Mouse (Mus musculus) kidney, embryonic 16.5 days (tissue): Measurements from ENCODE around the gene Hpdl. TPM values are rescaled to one million over a fixed set of nuclear protein-coding genes. Genes with fewer than 3 reads are reported as not detected.

Source experiments
- ATAC-seq: fragments of 200-750 bp; cut with Nextera tagmentation; 2 replicates; pipeline ENCODE4 v1.8.0; 2017; ENCODE audit warnings: moderate TSS enrichment; ENCODE audit not compliant: low FRiP score, low TSS enrichment
- H3K27ac ChIP-seq: fragments of 300-500 bp; sonication (generic); 2 replicates; pipeline ENCODE4 v1.5.1; 2014; ENCODE audit warnings: low read length
- H3K27me3 ChIP-seq: fragments of 300-500 bp; sonication (generic); 2 replicates; pipeline ENCODE4 v1.6.1; 2014; ENCODE audit warnings: low read length, control low read depth, mixed read lengths; ENCODE audit not compliant: insufficient read depth
- H3K36me3 ChIP-seq: fragments of 300-500 bp; sonication (generic); 2 replicates; pipeline ENCODE4 v1.6.1; 2014; ENCODE audit warnings: low read length, control low read depth, mixed read lengths; ENCODE audit not compliant: insufficient read depth
- H3K4me1 ChIP-seq: fragments of 300-500 bp; sonication (generic); 2 replicates; pipeline ENCODE4 v1.6.1; 2014; ENCODE audit warnings: low read length, control low read depth, mixed read lengths; ENCODE audit not compliant: insufficient read depth
- H3K4me2 ChIP-seq: fragments of 300-500 bp; sonication (generic); replicated peaks from 2 replicates; pipeline ENCODE4 v1.6.1; 2014; ENCODE audit warnings: low read depth, low read length
- H3K4me3 ChIP-seq: fragments of 300-500 bp; sonication (generic); 2 replicates; pipeline ENCODE4 v1.5.1; 2014; ENCODE audit warnings: mild to moderate bottlenecking, low read length
- H3K9ac ChIP-seq: fragments of 300-500 bp; sonication (generic); replicated peaks from 2 replicates; pipeline ENCODE4 v1.6.1; 2014; ENCODE audit warnings: low read length
- H3K9me3 ChIP-seq: fragments of 300-500 bp; sonication (generic); 2 replicates; pipeline ENCODE4 v1.6.1; 2016; ENCODE audit warnings: low read length, control low read depth
- WGBS: fragments of 180-500 bp; shearing (Covaris S2); extraction: QIAGEN DNeasy Blood & Tissue Kit; methylation state at CpG from one replicate; pipeline ENCODE4 v1.1.7; 2014; 5-methylcytosine and 5-hydroxymethylcytosine counted together
- polyA plus RNA-seq: library from polyadenylated mRNA; unstranded; fragments of >200 nt; fragmentation: Nextera tagmentation; extraction: Ambion mirVana; gene quantifications from 2 replicates; pipeline ENCODE4 v1.2.1, GENCODE M21; 2015

Hpdl gene
- polyA plus RNA-seq, 1 experiment from 2014 or later, result 2.0 TPM

- H3K4me1 ChIP-seq, result no peaks in the 10 kb centered on the region
- no peak overlapping the region for H3K27ac ChIP-seq
- no peak overlapping the region for H3K4me3 ChIP-seq
- no peak overlapping the region for H3K9ac ChIP-seq
- H3K27me3 ChIP-seq, result 0 out of 2 replicates have a peak, but pooled peaks cover 10% of the 10 kb centered on the region
- H3K4me2 ChIP-seq, result no peak overlapping the region
- no peaks in the 10 kb centered on the region for H3K36me3 ChIP-seq
- WGBS, result 25% methylated on average over 2 of the region's 2 CpGs
- ATAC-seq, result no peak
- H3K9me3 ChIP-seq, result no peaks in the 10 kb centered on the region
These were observed 17.5 kb upstream of the Hpdl start for GRCm38 (mm10) chr4:116838999-116839398.

GRCm38 (mm10) chr4:116830070-116830368 is 8.5 kb upstream of the Hpdl start:
- 0 out of 2 replicates have a peak overlapping the region, but pooled peaks have one; percentile 1 for H3K27ac ChIP-seq
- 6% methylated on average over 6 of the region's 6 CpGs for WGBS
- H3K36me3 ChIP-seq, result no peaks in the 10 kb centered on the region
- ATAC-seq, result peak; percentile 82
- no peak overlapping the region for H3K4me2 ChIP-seq
- no peak overlapping the region for H3K9ac ChIP-seq
- H3K27me3 ChIP-seq, result no peaks in the 10 kb centered on the region
- peaks cover 15% of the 10 kb centered on the region for H3K4me1 ChIP-seq
- H3K4me3 ChIP-seq, result no peak overlapping the region
- no peaks in the 10 kb centered on the region for H3K9me3 ChIP-seq

- Histone ChIP-seq H3K9ac (no peak overlapping the region), H3K4me1 (peaks cover 16% of the 10 kb centered on the region), H3K36me3 (no peaks in the 10 kb centered on the region), H3K4me3 (no peak overlapping the region), H3K9me3 (no peaks in the 10 kb centered on the region), H3K4me2 (no peak overlapping the region), H3K27ac (peak overlapping the region; percentile 1; the same call in 1 of the 2 replicates), H3K27me3 (no peaks in the 10 kb centered on the region)
- WGBS, result 44% methylated on average over 6 of the region's 6 CpGs
- no peak for ATAC-seq
These were observed 8.0 kb upstream of the Hpdl start for GRCm38 (mm10) chr4:116829364-116830069.

GRCm38 (mm10) chr4:116827819-116828218 is 6.3 kb upstream of the Hpdl start:
- Histone ChIP-seq H3K36me3 (no peaks in the 10 kb centered on the region), H3K4me1 (peaks cover 16% of the 10 kb centered on the region), H3K9me3 (no peaks in the 10 kb centered on the region), H3K27ac (no peak overlapping the region), H3K4me3 (no peak overlapping the region), H3K27me3 (no peaks in the 10 kb centered on the region), H3K9ac (no peak overlapping the region), H3K4me2 (no peak overlapping the region)
- 3% methylated on average over 4 of the region's 4 CpGs for WGBS
- 0 out of 2 replicates have a peak, but pooled peaks have one; percentile 24 for ATAC-seq

- Histone ChIP-seq H3K27ac (peak overlapping the region; percentile 41; the same call in 1 of the 2 replicates), H3K36me3 (no peaks in the 10 kb centered on the region)
- under 1% methylated on average over 29 of the region's 29 CpGs for WGBS
These were observed 3.1 kb upstream of the Hpdl start for GRCm38 (mm10) chr4:116824541-116825004.

GRCm38 (mm10) chr4:116820902-116821693 is 409 bp downstream of the Hpdl start:
- Histone ChIP-seq H3K27me3 (peaks cover 10% of the 10 kb centered on the region), H3K9me3 (no peaks in the 10 kb centered on the region), H3K9ac (peak overlapping the region; percentile 70), H3K4me3 (peak overlapping the region; percentile 61), H3K36me3 (peaks cover 19% of the 10 kb centered on the region), H3K4me1 (peaks cover 16% of the 10 kb centered on the region), H3K4me2 (peak overlapping the region; percentile 98), H3K27ac (no peak overlapping the region)
- ATAC-seq, result peak; percentile 84
- under 1% methylated on average over 51 of the region's 51 CpGs for WGBS

More at GRCm38 (mm10) chr4:116824541-116825004, 3.1 kb upstream of the Hpdl start:
- peak; percentile 43; the same call in 1 of the 2 replicates for ATAC-seq
- peaks cover 10% of the 10 kb centered on the region for H3K27me3 ChIP-seq
- H3K4me3 ChIP-seq, result peak overlapping the region; percentile 54
- peaks cover 18% of the 10 kb centered on the region for H3K4me1 ChIP-seq
- peak overlapping the region; percentile 73 for H3K9ac ChIP-seq
- H3K4me2 ChIP-seq, result peak overlapping the region; percentile 72
- no peaks in the 10 kb centered on the region for H3K9me3 ChIP-seq

- Histone ChIP-seq H3K27me3 (peaks cover 10% of the 10 kb centered on the region), H3K27ac (no peak overlapping the region), H3K9ac (peak overlapping the region; percentile 70; the same call in 1 of the 2 replicates), H3K36me3 (peaks cover 19% of the 10 kb centered on the region), H3K4me3 (peak overlapping the region; percentile 61), H3K4me1 (peaks cover 15% of the 10 kb centered on the region), H3K9me3 (no peaks in the 10 kb centered on the region), H3K4me2 (peak overlapping the region; percentile 98)
- ATAC-seq, result peak; percentile 9; the same call in 1 of the 2 replicates
- WGBS, result 28% methylated on average over 32 of the region's 32 CpGs
These were observed 1.3 kb downstream of the Hpdl start for GRCm38 (mm10) chr4:116819968-116820901.

GRCm38 (mm10) chr4:116817486-116817885 is 4.0 kb downstream of the Hpdl start:
- 90% methylated on average over 6 of the region's 6 CpGs for WGBS
- Histone ChIP-seq H3K4me3 (no peak overlapping the region), H3K4me1 (peaks cover 12% of the 10 kb centered on the region), H3K27ac (no peak overlapping the region), H3K36me3 (peaks cover 19% of the 10 kb centered on the region), H3K9ac (no peak overlapping the region), H3K9me3 (no peaks in the 10 kb centered on the region), H3K27me3 (peaks cover 10% of the 10 kb centered on the region), H3K4me2 (no peak overlapping the region)
- ATAC-seq, result no peak

GRCm38 (mm10) chr4:116815276-116815675 is 6.2 kb downstream of the Hpdl start:
- 82% methylated on average over 5 of the region's 5 CpGs for WGBS
- no peak overlapping the region for H3K4me3 ChIP-seq
- H3K27ac ChIP-seq, result no peak overlapping the region
- H3K9me3 ChIP-seq, result no peaks in the 10 kb centered on the region
- H3K27me3 ChIP-seq, result peaks cover under 1% of the 10 kb centered on the region; the same call in 1 of the 2 replicates
- H3K36me3 ChIP-seq, result peaks cover 19% of the 10 kb centered on the region
- H3K4me2 ChIP-seq, result no peak overlapping the region
- no peak for ATAC-seq
- 0 out of 2 replicates have a peak, but pooled peaks cover 1% of the 10 kb centered on the region for H3K4me1 ChIP-seq
- H3K9ac ChIP-seq, result no peak overlapping the region
